Mouse (Mus musculus) adrenal gland, postnatal 4 days (tissue): ENCODE results near the gene Nxph1. TPM values are rescaled to one million over a fixed set of nuclear protein-coding genes. Genes with fewer than 3 reads are reported as not detected.

ENCODE experiments used
- DNase-seq, 2 experiments: peaks; one replicate each; pipeline ENCODE4 v3.0.0; 2021 to 2022; ENCODE audit warnings: low spot score in 2 of 2, mixed read lengths in 2 of 2
- total RNA-seq, 2 experiments: library from RNA; stranded (reverse); gene quantifications; 2 replicates each; pipeline ENCODE4 v1.2.3; 2021

Nxph1 gene
- total RNA-seq, 2 experiments from 2014 or later = 3.6 to 4.4 TPM

GRCm38 (mm10) chr6:8958081-8958919 is 10.1 kb downstream of the Nxph1 start:
- no peak for DNase-seq

GRCm38 (mm10) chr6:8959810-8960209 is 11.6 kb downstream of the Nxph1 start:
- DNase-seq = no peak

- DNase-seq = no peak
These were observed 22.3 kb downstream of the Nxph1 start for GRCm38 (mm10) chr6:8970576-8970975.

GRCm38 (mm10) chr6:8979237-8979871 is 31.1 kb downstream of the Nxph1 start:
- DNase-seq = no peak

GRCm38 (mm10) chr6:8996301-8996943 is 48.2 kb downstream of the Nxph1 start:
- DNase-seq = no peak

- no peak for DNase-seq
These were observed 49.1 kb downstream of the Nxph1 start for GRCm38 (mm10) chr6:8997326-8997725.

GRCm38 (mm10) chr6:9002686-9003085 is 54.5 kb downstream of the Nxph1 start:
- no peak for DNase-seq

- DNase-seq = no peak
These were observed 78.4 kb downstream of the Nxph1 start for GRCm38 (mm10) chr6:9026631-9027030.

- DNase-seq = no peak
These were observed 78.9 kb downstream of the Nxph1 start for GRCm38 (mm10) chr6:9027146-9027545.

- no peak for DNase-seq
These were observed 80.3 kb downstream of the Nxph1 start for GRCm38 (mm10) chr6:9028501-9028900.

GRCm38 (mm10) chr6:9039286-9039685 is 91.1 kb downstream of the Nxph1 start:
- DNase-seq = no peak

GRCm38 (mm10) chr6:9040991-9041390 is 92.8 kb downstream of the Nxph1 start:
- no peak for DNase-seq

- DNase-seq = no peak
These were observed 94.2 kb downstream of the Nxph1 start for GRCm38 (mm10) chr6:9042391-9042790.

GRCm38 (mm10) chr6:9046815-9047214 is 98.6 kb downstream of the Nxph1 start:
- no peak for DNase-seq

- no peak for DNase-seq
These were observed 113.3 kb downstream of the Nxph1 start for GRCm38 (mm10) chr6:9061261-9062105.

GRCm38 (mm10) chr6:9066435-9066834 is 118.2 kb downstream of the Nxph1 start:
- no peak for DNase-seq

- no peak for DNase-seq
These were observed 121.7 kb downstream of the Nxph1 start for GRCm38 (mm10) chr6:9069913-9070312.

- DNase-seq = no peak
These were observed 128.2 kb downstream of the Nxph1 start for GRCm38 (mm10) chr6:9076463-9076862.

GRCm38 (mm10) chr6:9077793-9078689 is 129.8 kb downstream of the Nxph1 start:
- no peak for DNase-seq

- no peak for DNase-seq
These were observed 135.6 kb downstream of the Nxph1 start for GRCm38 (mm10) chr6:9083851-9084250.
